Mouse (Mus musculus): ENCODE measurements around the gene Il27.

- no peak for TF ChIP-seq CTCF (IDR thresholded peaks at IDR 0.05; ENCODE audit: extremely low read depth, insufficient read length, insufficient replicate concordance, low read depth, low read length)
- no peak for TF ChIP-seq POLR2A (IDR thresholded peaks at IDR 0.05; ENCODE audit: low read depth, low read length)
Observed at GRCm38 (mm10) chr7:126629915-126630314, 35.2 kb upstream of the Il27 start.

All from small intestine, adult 2 months (tissue).